ENCODE assay signal across 27 mouse cellular contexts in genomic region chr3:149505692-149506091, GRCm38 (mm10).
DNase-seq lines count a peak whose midpoint lies in the region; ATAC-seq and TF ChIP-seq lines count a peak whose summit lies in the region.
"Had no signal": no experiment of that assay in that cellular context is flagged by ENCODE, and none has a peak within 500 bp of the region (broad histone marks: within the 10 kb centered on the region; RNA-seq: fewer than 3 reads in every experiment).

No protein-coding gene starts in this region.

- no peaks in the 10 kb centered on the region; the same call in 1 of the 2 replicates for H3K36me3 ChIP-seq in heart, adult 2 months (ENCODE audit: control insufficient read depth, insufficient read depth, low read length)
- no peaks in the 10 kb centered on the region for H3K36me3 ChIP-seq in heart, embryonic 12.5 days
- no peaks in the 10 kb centered on the region for H3K36me3 ChIP-seq in heart, postnatal 0 days (replicated peaks; ENCODE audit: control insufficient read depth, insufficient read depth, low read length)
- H3K36me3 ChIP-seq in forebrain, embryonic 16.5 days (ENCODE audit: control insufficient read depth, insufficient read depth), result no peaks in the 10 kb centered on the region
- H3K36me3 ChIP-seq: G1E; intestine, embryonic 15.5 days; limb, embryonic 15.5 days; liver, embryonic 13.5 days had no signal

- no peak for TF ChIP-seq CTCF in heart, adult 2 months (IDR thresholded peaks at IDR 0.05)
- TF ChIP-seq CTCF in heart, postnatal 0 days (IDR thresholded peaks at IDR 0.05; ENCODE audit: low read depth), result no peak

- H3K79me2 ChIP-seq in heart, adult 2 months (replicated peaks; ENCODE audit: control insufficient read depth, insufficient read depth, low read length), result no peaks in the 10 kb centered on the region

- no peaks in the 10 kb centered on the region for H3K27me3 ChIP-seq in heart, adult 2 months (ENCODE audit: control insufficient read depth, insufficient read depth, low read length)
- peaks cover 3% of the 10 kb centered on the region; the same call in 1 of the 2 replicates for H3K27me3 ChIP-seq in heart, embryonic 12.5 days (replicated peaks)
- 0 out of 2 replicates have a peak, but pooled peaks cover 2% of the 10 kb centered on the region for H3K27me3 ChIP-seq in heart, postnatal 0 days (ENCODE audit: control insufficient read depth, insufficient read depth, low read length)
- no peaks in the 10 kb centered on the region for H3K27me3 ChIP-seq in forebrain, embryonic 16.5 days (replicated peaks; ENCODE audit: control insufficient read depth, insufficient read depth, low read length)
- H3K27me3 ChIP-seq: forebrain, embryonic 13.5 days; intestine, embryonic 15.5 days; limb, embryonic 15.5 days; liver, embryonic 13.5 days had no signal

- intact Hi-C loops in heart, adult 2 months (cut with DNase I), result loop anchor here (10.0 kb wide), 1 partner anchor 151 kb away; no protein-coding TSS in a partner anchor
- intact Hi-C loops in heart, postnatal 25 days (cut with DNase I), result loop anchor here (5.0 kb wide), 1 partner anchor 222 kb away; no protein-coding TSS in a partner anchor
- intact Hi-C loops in left cerebral cortex, postnatal 36 days (cut with DNase I), result no loop called here

- peak; percentile 54; the same call in 1 of the 2 replicates for TF ChIP-seq EP300 in heart, adult 2 months (IDR thresholded peaks at IDR 0.05; ENCODE audit: insufficient read depth, low read depth, low read length)
- TF ChIP-seq EP300 in heart, postnatal 0 days (IDR thresholded peaks at IDR 0.05; ENCODE audit: low read depth), result peak; percentile 90

- peak in 1 of 2 experiments; percentile 21 for DNase-seq in heart, adult 2 months
- no peak for DNase-seq in heart, postnatal 25 days (ENCODE audit: low spot score)
- DNase-seq in heart, postnatal 0 days (ENCODE audit: low spot score), result peak; percentile 72
- DNase-seq in left cerebral cortex, postnatal 36 days (ENCODE audit: low spot score in 2 of 2), result no peak
- DNase-seq: adrenal gland, adult 8-10 months; cerebellum, adult 8-10 months; cerebellum, postnatal 25 days; gastrocnemius, postnatal 36 days; kidney, adult 2 months; kidney, postnatal 36 days; left cerebral cortex, postnatal 4 days; liver, embryonic 13.5 days; lung, adult 18-20 months; lung, postnatal 4 days; midbrain, embryonic 14.5 days; right cerebral cortex, postnatal 14 days; thymus, postnatal 14 days had no signal

- 14% methylated on average over 9 of the region's 9 CpGs for WGBS in heart, adult 2 months
- WGBS in heart, embryonic 12.5 days, result 10% methylated on average over 9 of the region's 9 CpGs
- WGBS in heart, postnatal 0 days, result 8% methylated on average over 9 of the region's 9 CpGs
- 85% methylated on average over 9 of the region's 9 CpGs for WGBS in forebrain, embryonic 16.5 days

- H3K4me2 ChIP-seq in heart, embryonic 12.5 days, result peak overlapping the region; percentile 35
- H3K4me2 ChIP-seq in heart, postnatal 0 days (ENCODE audit: low read depth, low read length), result no peak overlapping the region
- H3K4me2 ChIP-seq in forebrain, embryonic 16.5 days (ENCODE audit: low read length), result no peak overlapping the region
- H3K4me2 ChIP-seq: forebrain, embryonic 13.5 days; intestine, embryonic 15.5 days; limb, embryonic 15.5 days; liver, embryonic 13.5 days had no signal

- H3K9ac ChIP-seq in heart, adult 2 months (ENCODE audit: low read depth, low read length), result no peak overlapping the region
- H3K9ac ChIP-seq in heart, embryonic 12.5 days, result no peak overlapping the region
- H3K9ac ChIP-seq in heart, postnatal 0 days (replicated peaks; ENCODE audit: low read depth, low read length), result no peak overlapping the region
- H3K9ac ChIP-seq in forebrain, embryonic 16.5 days (replicated peaks; ENCODE audit: low read depth, low read length), result no peak overlapping the region
- H3K9ac ChIP-seq: forebrain, embryonic 13.5 days; intestine, embryonic 15.5 days; limb, embryonic 15.5 days; liver, embryonic 13.5 days had no signal

- no peaks in the 10 kb centered on the region for H3K9me3 ChIP-seq in heart, embryonic 12.5 days (replicated peaks)
- no peaks in the 10 kb centered on the region for H3K9me3 ChIP-seq in heart, postnatal 0 days (replicated peaks; ENCODE audit: control insufficient read depth, low read length)
- H3K9me3 ChIP-seq in forebrain, embryonic 16.5 days (ENCODE audit: control insufficient read depth, low read length), result no peaks in the 10 kb centered on the region
- H3K9me3 ChIP-seq: forebrain, embryonic 13.5 days; intestine, embryonic 15.5 days; limb, embryonic 15.5 days; liver, embryonic 13.5 days had no signal

- ATAC-seq in heart, embryonic 12.5 days (ENCODE audit: insufficient number of reproducible peaks, low FRiP score), result peak; percentile 53; the same call in 1 of the 2 replicates
- ATAC-seq in heart, postnatal 0 days (ENCODE audit: insufficient read depth, low read depth), result peak; percentile 74
- peak; percentile 55 for ATAC-seq in megakaryocyte progenitor cell, adult 5-6 weeks (replicated peaks; ENCODE audit: poor library complexity)
- no peak for ATAC-seq in forebrain, embryonic 16.5 days
- ATAC-seq: forebrain, embryonic 13.5 days; hindbrain, embryonic 16.5 days; intestine, embryonic 15.5 days; lung, postnatal 0 days had no signal

- H3K27ac ChIP-seq in heart, adult 2 months, result no peak overlapping the region
- H3K27ac ChIP-seq in heart, embryonic 12.5 days (ENCODE audit: poor library complexity, severe bottlenecking), result no peak overlapping the region
- H3K27ac ChIP-seq in heart, postnatal 0 days (ENCODE audit: low read depth), result peak overlapping the region; percentile 39
- H3K27ac ChIP-seq in forebrain, embryonic 16.5 days (ENCODE audit: low read length), result no peak overlapping the region
- H3K27ac ChIP-seq: forebrain, embryonic 13.5 days; intestine, embryonic 15.5 days; layer of hippocampus, adult 2 months; limb, embryonic 15.5 days; liver, embryonic 13.5 days had no signal

- H3K4me3 ChIP-seq in heart, adult 2 months, result no peak overlapping the region
- no peak overlapping the region for H3K4me3 ChIP-seq in heart, embryonic 12.5 days
- H3K4me3 ChIP-seq in heart, postnatal 0 days (ENCODE audit: low read depth, low read length), result no peak overlapping the region
- H3K4me3 ChIP-seq in forebrain, embryonic 16.5 days (replicated peaks; ENCODE audit: low read length), result no peak overlapping the region
- H3K4me3 ChIP-seq: forebrain, embryonic 13.5 days; intestine, embryonic 15.5 days; layer of hippocampus, adult 2 months; limb, embryonic 15.5 days; liver, embryonic 13.5 days had no signal

- TF ChIP-seq POLR2A in heart, adult 2 months (IDR thresholded peaks at IDR 0.05; ENCODE audit: insufficient read depth, low read depth, low read length), result no peak

- H3K4me1 ChIP-seq in heart, adult 2 months (ENCODE audit: control insufficient read depth, insufficient read depth, low read length), result no peaks in the 10 kb centered on the region
- H3K4me1 ChIP-seq in heart, embryonic 12.5 days (replicated peaks), result peaks cover 11% of the 10 kb centered on the region
- peaks cover 8% of the 10 kb centered on the region; the same call in 1 of the 2 replicates for H3K4me1 ChIP-seq in heart, postnatal 0 days (ENCODE audit: control insufficient read depth, insufficient read depth)
- no peaks in the 10 kb centered on the region for H3K4me1 ChIP-seq in forebrain, embryonic 16.5 days (replicated peaks; ENCODE audit: control insufficient read depth, insufficient read depth, low read length)
- H3K4me1 ChIP-seq: forebrain, embryonic 13.5 days; intestine, embryonic 15.5 days; limb, embryonic 15.5 days; liver, embryonic 13.5 days had no signal
